Mouse (Mus musculus) liver, adult 2 months (tissue): ENCODE data around the gene Tmem144. TPM values are rescaled to one million over a fixed set of nuclear protein-coding genes. Genes with fewer than 3 reads are reported as not detected.

Source experiments
- DNase-seq: peaks from one replicate; pipeline ENCODE4 v3.0.0-alpha.2; 2011; ENCODE audit warnings: low read depth, low spot score; ENCODE audit errors: extremely low read depth
- H3K27ac ChIP-seq: fragments of 200-500 bp; replicated peaks from 2 replicates; pipeline ENCODE4 v1.5.1; 2012; ENCODE audit warnings: low read depth, mild to moderate bottlenecking, control low read depth, inconsistent platforms, low read length; ENCODE audit not compliant: insufficient read depth
- H3K27me3 ChIP-seq: fragments of 200-500 bp; 2 replicates; pipeline ENCODE4 v1.6.1; 2012; ENCODE audit warnings: mild to moderate bottlenecking, moderate library complexity, low read length, inconsistent platforms; ENCODE audit not compliant: control insufficient read depth, insufficient read depth
- H3K36me3 ChIP-seq: fragments of 200-500 bp; 2 replicates; pipeline ENCODE4 v1.6.1; 2012; ENCODE audit warnings: low read length, inconsistent platforms; ENCODE audit not compliant: control insufficient read depth, insufficient read depth
- H3K4me1 ChIP-seq: fragments of 200-500 bp; 2 replicates; pipeline ENCODE4 v1.6.1; 2011; ENCODE audit warnings: low read length; ENCODE audit not compliant: control insufficient read depth, insufficient read depth
- H3K4me3 ChIP-seq: fragments of 200-500 bp; 2 replicates; pipeline ENCODE4 v1.5.1; 2011; ENCODE audit warnings: low read depth, mild to moderate bottlenecking, control low read depth, low read length, moderate library complexity; ENCODE audit not compliant: insufficient read depth
- H3K79me2 ChIP-seq: fragments of 200-500 bp; 2 replicates; pipeline ENCODE4 v1.6.1; 2012; ENCODE audit warnings: inconsistent platforms, mild to moderate bottlenecking, low read length, moderate library complexity; ENCODE audit not compliant: control insufficient read depth, insufficient read depth
- H3K9ac ChIP-seq: fragments of 200-500 bp; 2 replicates; pipeline ENCODE4 v1.6.1; 2012; ENCODE audit warnings: low read depth, mild to moderate bottlenecking, control low read depth, inconsistent platforms, low read length
- CTCF ChIP-seq: fragments of 200-500 bp; IDR thresholded peaks from 2 replicates; pipeline ENCODE4 v1.5.1; 2011; ENCODE audit warnings: low read depth, low read length, control low read depth
- POLR2A ChIP-seq: fragments of 200-500 bp; IDR thresholded peaks from 2 replicates; pipeline ENCODE4 v1.6.1; 2011; ENCODE audit warnings: low read length, control low read depth; ENCODE audit not compliant: insufficient read depth; ENCODE audit errors: extremely low read depth
- WGBS: fragments of 180-500 bp; shearing (Covaris S2); methylation state at CpG from one replicate; pipeline ENCODE4 v1.1.7; 2018; 5-methylcytosine and 5-hydroxymethylcytosine counted together
- polyA plus RNA-seq: library from polyadenylated mRNA; depleted of rRNA; stranded (reverse); fragments of >200 nt; gene quantifications from 2 replicates; pipeline ENCODE4 v1.2.3, GENCODE M21; 2012
- total RNA-seq: library from RNA; depleted of rRNA; stranded (reverse); fragments of >200 nt; gene quantifications from 2 replicates; pipeline ENCODE4 v1.2.3, GENCODE M21; 2014

Gene Tmem144
- total and polyA plus RNA-seq, 2 experiments, result 1.7 to 3.6 TPM

GRCm38 (mm10) chr3:79875471-79875870 is 22.9 kb upstream of the Tmem144 start:
- no peak overlapping the region for H3K4me3 ChIP-seq
- no peaks in the 10 kb centered on the region for H3K79me2 ChIP-seq
- no peaks in the 10 kb centered on the region for H3K4me1 ChIP-seq
- no peak overlapping the region for H3K27ac ChIP-seq
- TF ChIP-seq POLR2A (no peak), CTCF (no peak)
- WGBS, result 91% methylated on average over 5 of the region's 5 CpGs
- no peaks in the 10 kb centered on the region for H3K36me3 ChIP-seq
- no peaks in the 10 kb centered on the region for H3K27me3 ChIP-seq
- H3K9ac ChIP-seq, result no peak overlapping the region
- DNase-seq, result no peak

GRCm38 (mm10) chr3:79867121-79867709 is 14.6 kb upstream of the Tmem144 start:
- Histone ChIP-seq H3K9ac (no peak overlapping the region), H3K36me3 (no peaks in the 10 kb centered on the region), H3K4me1 (no peaks in the 10 kb centered on the region), H3K27ac (no peak overlapping the region), H3K4me3 (no peak overlapping the region), H3K27me3 (no peaks in the 10 kb centered on the region), H3K79me2 (no peaks in the 10 kb centered on the region)
- DNase-seq, result no peak
- TF ChIP-seq POLR2A (no peak), CTCF (no peak)
- 66% methylated on average over 1 of the region's 1 CpGs for WGBS

GRCm38 (mm10) chr3:79866526-79866925 is 14.0 kb upstream of the Tmem144 start:
- Histone ChIP-seq H3K9ac (no peak overlapping the region), H3K4me3 (no peak overlapping the region), H3K27ac (no peak overlapping the region), H3K4me1 (no peaks in the 10 kb centered on the region), H3K27me3 (no peaks in the 10 kb centered on the region), H3K36me3 (no peaks in the 10 kb centered on the region), H3K79me2 (no peaks in the 10 kb centered on the region)
- WGBS, result 87% methylated on average over 9 of the region's 9 CpGs
- no peak for DNase-seq
- TF ChIP-seq CTCF (no peak), POLR2A (no peak)

GRCm38 (mm10) chr3:79866089-79866488 is 13.5 kb upstream of the Tmem144 start:
- H3K4me3 ChIP-seq, result no peak overlapping the region
- TF ChIP-seq POLR2A, result no peak
- TF ChIP-seq CTCF, result no peak
- no peak overlapping the region for H3K9ac ChIP-seq
- 94% methylated on average over 3 of the region's 3 CpGs for WGBS
- no peaks in the 10 kb centered on the region for H3K36me3 ChIP-seq
- H3K4me1 ChIP-seq, result no peaks in the 10 kb centered on the region
- no peaks in the 10 kb centered on the region for H3K27me3 ChIP-seq
- no peak for DNase-seq
- no peak overlapping the region for H3K27ac ChIP-seq
- H3K79me2 ChIP-seq, result no peaks in the 10 kb centered on the region

- Histone ChIP-seq H3K36me3 (no peaks in the 10 kb centered on the region), H3K4me1 (no peaks in the 10 kb centered on the region), H3K27me3 (no peaks in the 10 kb centered on the region), H3K9ac (no peak overlapping the region), H3K79me2 (no peaks in the 10 kb centered on the region), H3K27ac (no peak overlapping the region), H3K4me3 (no peak overlapping the region)
- DNase-seq, result no peak
- no peak for TF ChIP-seq POLR2A
- no peak for TF ChIP-seq CTCF
- 70% methylated on average over 7 of the region's 7 CpGs for WGBS
Measured at GRCm38 (mm10) chr3:79864824-79865223, 12.3 kb upstream of the Tmem144 start.

- no peak overlapping the region for H3K4me3 ChIP-seq
- H3K36me3 ChIP-seq, result no peaks in the 10 kb centered on the region
- no peak for TF ChIP-seq POLR2A
- no peak for TF ChIP-seq CTCF
- H3K27me3 ChIP-seq, result no peaks in the 10 kb centered on the region
- H3K4me1 ChIP-seq, result no peaks in the 10 kb centered on the region
- 77% methylated on average over 3 of the region's 3 CpGs for WGBS
- DNase-seq, result no peak
- no peak overlapping the region for H3K27ac ChIP-seq
- no peaks in the 10 kb centered on the region for H3K79me2 ChIP-seq
- H3K9ac ChIP-seq, result no peak overlapping the region
Measured at GRCm38 (mm10) chr3:79858221-79858620, 5.6 kb upstream of the Tmem144 start.
